Mouse (Mus musculus): Measurements from ENCODE around the gene Ascl4. TPM values are rescaled to one million over a fixed set of nuclear protein-coding genes. Genes with fewer than 3 reads are reported as not detected.

Gene Ascl4
- not detected for polyA plus RNA-seq (2012; fragmentation: generic; extraction: Trizol)
- long read RNA-seq, experiment 1: 0 reads
- long read RNA-seq, experiment 2, partial matches to known transcripts: 0 of 1 reads
- long read RNA-seq, experiment 2, other reads (novel, unspliced or antisense): 1 of 1 reads

GRCm38 (mm10) chr10:85927676-85928445 is at the start of gene Ascl4:
Gene Ascl4 (plus strand): TSS chr10:85927681.
- no peak within 1 kb of the TSS for H3ac ChIP-seq (ENCODE audit: control insufficient read depth, insufficient read length, low read depth)
- TF ChIP-seq MYOG (IDR thresholded peaks at IDR 0.05; ENCODE audit: control insufficient read depth, extremely low read depth, insufficient read length) (no peak), MYOD1 (IDR thresholded peaks at IDR 0.05; ENCODE audit: control insufficient read depth, insufficient read length, low read depth) (no peak), CEBPB (IDR thresholded peaks at IDR 0.05; ENCODE audit: low read depth) (no peak), MAX (IDR thresholded peaks at IDR 0.05) (no peak), FOSL1 (IDR thresholded peaks at IDR 0.05; ENCODE audit: insufficient read depth, low read length, poor library complexity, severe bottlenecking) (no peak), USF1 (IDR thresholded peaks at IDR 0.05; ENCODE audit: low read depth) (no peak), CTCF (IDR thresholded peaks at IDR 0.05; ENCODE audit: control insufficient read depth, insufficient read depth, insufficient read length) (no peak)
- H3K79me3 ChIP-seq (ENCODE audit: low read depth): no peaks in the 10 kb centered on the region
- no peak within 1 kb of the TSS for H3K4me3 ChIP-seq (ENCODE audit: insufficient read depth, poor library complexity, severe bottlenecking)
- no peaks in the 10 kb centered on the region for H3K36me3 ChIP-seq (ENCODE audit: control insufficient read depth, insufficient read depth)
- H3K79me2 ChIP-seq (ENCODE audit: control insufficient read depth, insufficient read depth): no peaks in the 10 kb centered on the region
- H3K27me3 ChIP-seq (ENCODE audit: control insufficient read depth, insufficient read depth, insufficient read length): peaks cover 18% of the 10 kb centered on the region

- TF ChIP-seq CTCF (IDR thresholded peaks at IDR 0.05; ENCODE audit: control insufficient read depth, insufficient read depth, insufficient read length) (no peak), FOSL1 (IDR thresholded peaks at IDR 0.05; ENCODE audit: insufficient read depth, low read length, poor library complexity, severe bottlenecking) (no peak), USF1 (IDR thresholded peaks at IDR 0.05; ENCODE audit: low read depth) (no peak), MYOD1 (IDR thresholded peaks at IDR 0.05; ENCODE audit: control insufficient read depth, insufficient read length, low read depth) (no peak), CEBPB (IDR thresholded peaks at IDR 0.05; ENCODE audit: low read depth) (no peak)
- Histone ChIP-seq H3K4me3 (ENCODE audit: insufficient read depth, poor library complexity, severe bottlenecking) (no peak overlapping the region), H3K27me3 (ENCODE audit: control insufficient read depth, insufficient read depth, insufficient read length) (no peaks in the 10 kb centered on the region), H3K79me2 (ENCODE audit: control insufficient read depth, insufficient read depth) (peaks cover 2% of the 10 kb centered on the region), H3K79me3 (ENCODE audit: low read depth) (no peaks in the 10 kb centered on the region), H3K36me3 (ENCODE audit: control insufficient read depth, insufficient read depth) (peaks cover 94% of the 10 kb centered on the region), H3ac (ENCODE audit: control insufficient read depth, insufficient read length, low read depth) (no peak overlapping the region)
Measured at GRCm38 (mm10) chr10:85879886-85880486, 47.5 kb upstream of the Ascl4 start.

GRCm38 (mm10) chr10:85916498-85917309 is 10.8 kb upstream of the Ascl4 start, which contains the start of gene Prdm4:
Gene Prdm4 (minus strand): TSS chr10:85917142.
- Histone ChIP-seq H3K27me3 (ENCODE audit: control insufficient read depth, insufficient read depth, insufficient read length) (peaks cover 5% of the 10 kb centered on the region), H3K79me2 (ENCODE audit: control insufficient read depth, insufficient read depth) (peaks cover 50% of the 10 kb centered on the region), H3K36me3 (ENCODE audit: control insufficient read depth, insufficient read depth) (peaks cover 31% of the 10 kb centered on the region), H3K4me3 (ENCODE audit: insufficient read depth, poor library complexity, severe bottlenecking) (peak within 1 kb of the TSS; percentile 87), H3ac (ENCODE audit: control insufficient read depth, insufficient read length, low read depth) (peak within 1 kb of the TSS; percentile 96), H3K79me3 (ENCODE audit: low read depth) (peaks cover 40% of the 10 kb centered on the region)
- TF ChIP-seq USF1 (IDR thresholded peaks at IDR 0.05; ENCODE audit: low read depth): no peak
- TF ChIP-seq CTCF (IDR thresholded peaks at IDR 0.05; ENCODE audit: control insufficient read depth, insufficient read depth, insufficient read length): no peak
- TF ChIP-seq MAX (IDR thresholded peaks at IDR 0.05): peak; percentile 89

GRCm38 (mm10) chr10:85928499-85929207 is 1.2 kb downstream of the Ascl4 start:
- no peak for TF ChIP-seq MAX (IDR thresholded peaks at IDR 0.05)
- no peak for TF ChIP-seq FOSL1 (IDR thresholded peaks at IDR 0.05; ENCODE audit: insufficient read depth, low read length, poor library complexity, severe bottlenecking)
- no peak for TF ChIP-seq USF1 (IDR thresholded peaks at IDR 0.05; ENCODE audit: low read depth)
- no peak for TF ChIP-seq CEBPB (IDR thresholded peaks at IDR 0.05; ENCODE audit: low read depth)
- no peak for TF ChIP-seq MYOG (IDR thresholded peaks at IDR 0.05; ENCODE audit: control insufficient read depth, extremely low read depth, insufficient read length)
- TF ChIP-seq CTCF (IDR thresholded peaks at IDR 0.05; ENCODE audit: control insufficient read depth, insufficient read depth, insufficient read length): no peak
- TF ChIP-seq MYOD1 (IDR thresholded peaks at IDR 0.05; ENCODE audit: control insufficient read depth, insufficient read length, low read depth): no peak
- Histone ChIP-seq H3K79me2 (ENCODE audit: control insufficient read depth, insufficient read depth) (no peaks in the 10 kb centered on the region), H3K79me3 (ENCODE audit: low read depth) (no peaks in the 10 kb centered on the region), H3K36me3 (ENCODE audit: control insufficient read depth, insufficient read depth) (no peaks in the 10 kb centered on the region), H3ac (ENCODE audit: control insufficient read depth, insufficient read length, low read depth) (no peak overlapping the region), H3K4me3 (ENCODE audit: insufficient read depth, poor library complexity, severe bottlenecking) (no peak overlapping the region), H3K27me3 (ENCODE audit: control insufficient read depth, insufficient read depth, insufficient read length) (peaks cover 18% of the 10 kb centered on the region)

- Histone ChIP-seq H3K4me3 (ENCODE audit: insufficient read depth, poor library complexity, severe bottlenecking) (no peak overlapping the region), H3K79me2 (ENCODE audit: control insufficient read depth, insufficient read depth) (no peaks in the 10 kb centered on the region), H3K36me3 (ENCODE audit: control insufficient read depth, insufficient read depth) (no peaks in the 10 kb centered on the region), H3K79me3 (ENCODE audit: low read depth) (no peaks in the 10 kb centered on the region), H3K27me3 (ENCODE audit: control insufficient read depth, insufficient read depth, insufficient read length) (peaks cover 17% of the 10 kb centered on the region), H3ac (ENCODE audit: control insufficient read depth, insufficient read length, low read depth) (no peak overlapping the region)
- TF ChIP-seq MAX (IDR thresholded peaks at IDR 0.05) (no peak), MYOG (IDR thresholded peaks at IDR 0.05; ENCODE audit: control insufficient read depth, extremely low read depth, insufficient read length) (no peak), USF1 (IDR thresholded peaks at IDR 0.05; ENCODE audit: low read depth) (no peak), CTCF (IDR thresholded peaks at IDR 0.05; ENCODE audit: control insufficient read depth, insufficient read depth, insufficient read length) (no peak), CEBPB (IDR thresholded peaks at IDR 0.05; ENCODE audit: low read depth) (no peak), FOSL1 (IDR thresholded peaks at IDR 0.05; ENCODE audit: insufficient read depth, low read length, poor library complexity, severe bottlenecking) (no peak), MYOD1 (IDR thresholded peaks at IDR 0.05; ENCODE audit: control insufficient read depth, insufficient read length, low read depth) (no peak)
Measured at GRCm38 (mm10) chr10:85929208-85929591, 1.7 kb downstream of the Ascl4 start.

All from C2C12 (cell line).